Mouse (Mus musculus) brain, embryonic 14.5 days (tissue): ENCODE data around the gene Dapk3.

Source experiments
- CTCF ChIP-seq: fragments of 200-500 bp; IDR thresholded peaks from 2 replicates; pipeline ENCODE4 v1.5.1; 2012; ENCODE audit warnings: inconsistent platforms, mild to moderate bottlenecking, moderate library complexity, borderline replicate concordance; ENCODE audit not compliant: insufficient read depth, insufficient read length; ENCODE audit errors: extremely low read depth
- POLR2A ChIP-seq: fragments of 200-500 bp; IDR thresholded peaks from 2 replicates; pipeline ENCODE4 v1.6.1; 2012; ENCODE audit warnings: mild to moderate bottlenecking, inconsistent platforms, borderline replicate concordance; ENCODE audit not compliant: poor library complexity, insufficient read depth, insufficient read length, severe bottlenecking; ENCODE audit errors: extremely low read depth

DNA sequence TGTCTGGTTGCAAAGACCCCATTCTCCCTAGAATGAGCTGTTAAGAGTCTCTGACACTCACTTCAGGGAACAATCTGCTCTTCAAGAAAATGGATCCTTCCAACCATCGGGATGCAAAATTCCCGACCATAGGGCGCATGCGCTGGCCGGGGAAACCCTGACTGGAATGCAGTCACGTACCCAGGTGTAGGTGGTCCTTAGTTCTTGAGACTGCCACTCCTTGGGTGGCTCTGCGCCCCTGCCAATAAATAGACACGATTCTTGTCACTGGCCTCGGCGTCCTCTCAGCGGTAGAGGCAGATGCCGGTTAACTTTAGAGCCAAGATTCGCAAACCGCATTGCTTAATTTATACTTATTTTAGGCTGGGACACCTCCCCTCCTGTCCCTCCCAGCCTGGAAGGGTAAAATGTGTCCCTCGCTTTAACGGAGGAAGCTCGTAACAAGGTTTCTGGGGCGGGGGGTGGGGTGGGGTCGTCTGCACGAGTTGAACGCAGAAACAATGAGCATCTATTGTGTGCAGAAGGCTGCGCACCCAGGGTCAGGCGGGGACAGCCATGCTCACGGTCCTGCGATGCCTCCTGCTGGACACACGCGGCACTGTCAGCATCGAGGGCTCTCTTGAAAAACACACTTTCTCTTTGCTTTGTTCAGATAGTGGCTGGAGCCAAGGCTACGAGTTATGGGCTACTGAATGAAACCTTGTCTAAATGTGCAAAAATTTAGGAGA, 8.0 kb upstream of the Dapk3 start:
- TF ChIP-seq CTCF = peak; percentile 94
- no peak; the same call in 1 of the 2 replicates for TF ChIP-seq POLR2A
